14 mouse cellular contexts compared by ENCODE assay signal in the genomic region with DNA sequence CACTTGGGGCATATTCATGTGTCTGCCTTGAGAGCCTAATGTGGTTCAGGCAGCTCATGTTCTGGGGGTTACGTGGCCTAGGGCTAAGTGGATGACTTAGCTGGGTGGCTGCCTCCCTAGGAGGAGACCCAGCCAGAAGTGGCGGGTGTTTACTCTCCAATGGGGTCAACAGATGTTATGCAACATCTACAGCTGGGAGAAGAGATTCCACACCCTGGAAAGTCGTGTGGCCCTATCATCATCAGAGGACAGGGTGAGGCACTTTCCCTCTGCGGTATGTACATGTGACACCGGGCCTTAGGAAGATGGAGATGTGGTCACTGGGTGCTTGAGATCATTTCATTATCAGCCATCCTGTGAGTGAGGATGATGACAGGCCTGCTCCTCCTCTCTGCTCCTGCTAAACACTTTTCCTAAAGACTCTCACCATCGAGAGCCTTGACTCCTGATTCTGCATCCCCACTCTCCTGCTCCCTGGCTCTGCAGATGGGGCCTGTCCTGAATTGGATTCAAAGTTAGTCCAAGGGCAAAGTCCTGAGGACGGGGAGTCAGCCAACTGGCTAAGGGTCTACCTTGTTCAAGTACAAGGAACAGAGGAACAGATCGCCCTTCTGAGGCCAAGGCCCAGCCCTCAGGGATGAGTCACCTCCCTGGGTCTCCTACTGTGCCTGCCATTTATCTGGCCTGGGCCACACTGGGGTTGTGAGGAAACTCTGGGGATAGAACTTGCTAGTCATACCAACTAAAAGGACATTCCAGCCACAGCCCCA.
DNase-seq lines count a peak whose midpoint lies in the region; ATAC-seq and TF ChIP-seq lines count a peak whose summit lies in the region.
"Had no signal": no experiment of that assay in that cellular context is flagged by ENCODE, and none has a peak within 500 bp of the region (broad histone marks: within the 10 kb centered on the region; RNA-seq: fewer than 3 reads in every experiment).

No protein-coding gene starts in this region.

- no peaks in the 10 kb centered on the region for H3K36me3 ChIP-seq in heart, adult 2 months (ENCODE audit: control insufficient read depth, insufficient read depth, low read length)
- H3K36me3 ChIP-seq: embryonic facial prominence, embryonic 13.5 days; forebrain, embryonic 15.5 days; heart, embryonic 15.5 days; limb, embryonic 12.5 days; midbrain, embryonic 12.5 days had no signal

- H3K27ac ChIP-seq in heart, adult 2 months = peak overlapping the region; percentile 32
- H3K27ac ChIP-seq: embryonic facial prominence, embryonic 13.5 days; forebrain, embryonic 15.5 days; limb, embryonic 12.5 days; midbrain, embryonic 12.5 days had no signal

- H3K4me1 ChIP-seq in heart, adult 2 months (ENCODE audit: control insufficient read depth, insufficient read depth, low read length) = peaks cover 11% of the 10 kb centered on the region

- TF ChIP-seq POLR2A in heart, adult 2 months (IDR thresholded peaks at IDR 0.05; ENCODE audit: insufficient read depth, low read depth, low read length) = no peak

- no peak for TF ChIP-seq CTCF in heart, adult 2 months (IDR thresholded peaks at IDR 0.05)

- H3K79me2 ChIP-seq in heart, adult 2 months (replicated peaks; ENCODE audit: control insufficient read depth, insufficient read depth, low read length) = no peaks in the 10 kb centered on the region

- no peak for ATAC-seq in frontal cortex, adult (ENCODE audit: low TSS enrichment)
- ATAC-seq: forebrain, embryonic 15.5 days had no signal

- no peak overlapping the region for H3K4me3 ChIP-seq in heart, adult 2 months
- H3K4me3 ChIP-seq: embryonic facial prominence, embryonic 13.5 days; forebrain, embryonic 15.5 days; heart, embryonic 15.5 days; limb, embryonic 12.5 days; midbrain, embryonic 12.5 days had no signal

- intact Hi-C loops in heart, adult 2 months (cut with DNase I) = no loop called here
- intact Hi-C loops in heart, postnatal 25 days (cut with DNase I) = no loop called here

- WGBS in heart, adult 2 months = 70% methylated on average over 8 of the region's 8 CpGs

- peak; percentile 55; the same call in 1 of the 2 replicates for TF ChIP-seq EP300 in heart, adult 2 months (IDR thresholded peaks at IDR 0.05; ENCODE audit: insufficient read depth, low read depth, low read length)

- no peak overlapping the region for H3K9ac ChIP-seq in heart, adult 2 months (ENCODE audit: low read depth, low read length)
- H3K9ac ChIP-seq: embryonic facial prominence, embryonic 13.5 days; forebrain, embryonic 15.5 days; heart, embryonic 15.5 days; limb, embryonic 12.5 days; midbrain, embryonic 12.5 days had no signal

- no peaks in the 10 kb centered on the region for H3K27me3 ChIP-seq in heart, adult 2 months (ENCODE audit: control insufficient read depth, insufficient read depth, low read length)
- H3K27me3 ChIP-seq: embryonic facial prominence, embryonic 13.5 days; forebrain, embryonic 15.5 days; heart, embryonic 15.5 days; midbrain, embryonic 12.5 days had no signal

- DNase-seq in lung, postnatal 25 days (ENCODE audit: low spot score) = peak; percentile 41
- DNase-seq in lung, postnatal 10 days = no peak
- peak; percentile 20 for DNase-seq in R1 (ENCODE audit: low read depth, low spot score)
- DNase-seq in heart, adult 2 months = peak; percentile 60 to 73
- peak; percentile 65 for DNase-seq in heart, postnatal 25 days (ENCODE audit: low spot score)
- DNase-seq in thymus, postnatal 25 days = no peak
- DNase-seq: cerebellum, postnatal 14 days; kidney, postnatal 14 days had no signal

Comparison
In these comparisons a context has a peak if more than half of its experiments do, and no peak if none do; other contexts are left out.
1. DNase-seq: peak in lung, postnatal 25 days (single experiment), R1 (single experiment), heart, adult 2 months (2 of 2) and heart, postnatal 25 days (single experiment); none in lung, postnatal 10 days (single experiment) and thymus, postnatal 25 days (single experiment).